Comparison of ENCODE assay signal across 32 mouse cellular contexts in genomic region chr11:48804922-48805321, GRCm38 (mm10). TPM values are rescaled to one million over a fixed set of nuclear protein-coding genes. Genes with fewer than 3 reads are reported as not detected.
"Had no signal": no experiment of that assay in that cellular context is flagged by ENCODE, and none has a peak within 500 bp of the region (broad histone marks: within the 10 kb centered on the region; RNA-seq: fewer than 3 reads in every experiment).

No protein-coding gene starts in this region.

- H3K27ac ChIP-seq: limb, embryonic 10.5 days; limb, embryonic 12.5 days; limb, embryonic 13.5 days; limb, embryonic 15.5 days; liver, embryonic 14.5 days; liver, embryonic 15.5 days; lung, embryonic 15.5 days; macrophage; midbrain, embryonic 10.5 days; midbrain, embryonic 12.5 days; midbrain, embryonic 13.5 days; midbrain, embryonic 15.5 days; neural tube, embryonic 12.5 days had no signal

- H3K27me3 ChIP-seq: limb, embryonic 12.5 days; limb, embryonic 13.5 days; limb, embryonic 15.5 days; liver, embryonic 12.5 days; liver, embryonic 13.5 days; liver, embryonic 15.5 days; lung, embryonic 15.5 days; megakaryocyte, embryonic 14.5 days; midbrain, embryonic 12.5 days; midbrain, embryonic 13.5 days; midbrain, embryonic 15.5 days; neural tube, embryonic 12.5 days had no signal

- DNase-seq: left cerebral cortex, postnatal 4 days; liver; liver, embryonic 13.5 days; liver, postnatal 0 days; lung, adult 18-20 months; lung, adult 2 months; lung, embryonic 14.5 days; lung, postnatal 10 days; lung, postnatal 14 days; lung, postnatal 36 days; lung, postnatal 4 days; midbrain, embryonic 14.5 days had no signal

- ATAC-seq: liver, embryonic 12.5 days; liver, postnatal 0 days; lung, postnatal 0 days; midbrain, embryonic 13.5 days; midbrain, embryonic 15.5 days; midbrain, embryonic 16.5 days had no signal

- H3K9ac ChIP-seq: limb, embryonic 12.5 days; limb, embryonic 13.5 days; limb, embryonic 15.5 days; liver, embryonic 12.5 days; liver, embryonic 13.5 days; liver, embryonic 14.5 days; liver, embryonic 15.5 days; liver, postnatal 0 days; lung, embryonic 14.5 days; lung, embryonic 15.5 days; midbrain, embryonic 12.5 days; midbrain, embryonic 13.5 days; midbrain, embryonic 15.5 days; neural tube, embryonic 12.5 days had no signal

- H3K4me2 ChIP-seq: limb, embryonic 12.5 days; limb, embryonic 13.5 days; limb, embryonic 15.5 days; liver, embryonic 11.5 days; liver, embryonic 12.5 days; liver, embryonic 13.5 days; liver, embryonic 15.5 days; lung, embryonic 14.5 days; lung, embryonic 15.5 days; midbrain, embryonic 11.5 days; midbrain, embryonic 12.5 days; midbrain, embryonic 13.5 days; midbrain, embryonic 15.5 days; neural tube, embryonic 12.5 days had no signal

- H3K9me3 ChIP-seq: limb, embryonic 10.5 days; limb, embryonic 12.5 days; limb, embryonic 13.5 days; limb, embryonic 15.5 days; liver, embryonic 12.5 days; liver, embryonic 13.5 days; liver, embryonic 15.5 days; lung, embryonic 15.5 days; megakaryocyte, embryonic 14.5 days; midbrain, embryonic 10.5 days; midbrain, embryonic 12.5 days; midbrain, embryonic 13.5 days; midbrain, embryonic 15.5 days; neural tube, embryonic 12.5 days had no signal

- H3K4me3 ChIP-seq: limb, embryonic 10.5 days; limb, embryonic 12.5 days; limb, embryonic 13.5 days; limb, embryonic 15.5 days; liver, embryonic 12.5 days; liver, embryonic 13.5 days; liver, embryonic 15.5 days; lung, embryonic 15.5 days; megakaryocyte, embryonic 14.5 days; midbrain, embryonic 10.5 days; midbrain, embryonic 12.5 days; midbrain, embryonic 13.5 days; midbrain, embryonic 15.5 days; myocyte; neural tube, embryonic 12.5 days had no signal

RNA-seq across cellular contexts. Expression of gene Trim7, which starts 21.0 kb away (rescaled TPM):
- polyA plus RNA-seq: liver, embryonic 12.5 days had no signal
